Mouse (Mus musculus): ENCODE measurements around the gene Zdhhc7. TPM values are rescaled to one million over a fixed set of nuclear protein-coding genes. Genes with fewer than 3 reads are reported as not detected.

Zdhhc7 gene
- total and polyA plus RNA-seq, 2 experiments from 2014 or later: 35.2 to 86.8 TPM

DNA sequence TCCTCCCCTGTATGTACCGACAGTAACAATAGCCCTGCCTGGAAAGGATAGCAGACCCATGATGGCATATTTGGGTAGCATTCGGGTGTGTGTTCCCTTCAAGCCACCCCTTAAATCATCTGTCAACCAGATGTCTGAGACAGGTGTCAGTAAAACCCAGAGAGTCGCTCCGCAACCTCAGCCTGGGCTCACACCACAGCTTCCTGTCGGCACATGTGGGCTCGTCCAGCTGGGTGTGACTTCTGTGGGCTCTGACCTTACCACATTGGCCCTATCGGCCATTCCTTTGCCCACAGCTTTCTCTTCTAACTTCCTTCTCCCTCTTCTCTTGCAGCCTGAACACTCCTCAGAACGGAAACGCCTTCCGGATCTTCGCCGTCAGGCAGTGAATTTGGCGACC lies 51.3 kb downstream of the Zdhhc7 start:
- no peak overlapping the region for H3K4me2 ChIP-seq (ENCODE audit: low read depth, low read length)
- H3K27ac ChIP-seq (ENCODE audit: low read depth): no peak overlapping the region
- peaks cover 24% of the 10 kb centered on the region for H3K4me1 ChIP-seq (ENCODE audit: control insufficient read depth, insufficient read depth)
- WGBS: 83% methylated on average over 13 of the region's 13 CpGs
- no peak overlapping the region for H3K9ac ChIP-seq (replicated peaks; ENCODE audit: low read depth, low read length)
- TF ChIP-seq CTCF (IDR thresholded peaks at IDR 0.05; ENCODE audit: low read depth) (no peak), EP300 (IDR thresholded peaks at IDR 0.05; ENCODE audit: low read depth) (no peak)
- DNase-seq (ENCODE audit: low spot score) (no peak), ATAC-seq (ENCODE audit: insufficient read depth, low read depth) (no peak)
- H3K4me3 ChIP-seq (ENCODE audit: low read depth, low read length): no peak overlapping the region
- no peaks in the 10 kb centered on the region for H3K27me3 ChIP-seq (ENCODE audit: control insufficient read depth, insufficient read depth, low read length)
- no peaks in the 10 kb centered on the region for H3K9me3 ChIP-seq (replicated peaks; ENCODE audit: control insufficient read depth, low read length)
- no peaks in the 10 kb centered on the region for H3K36me3 ChIP-seq (replicated peaks; ENCODE audit: control insufficient read depth, insufficient read depth, low read length)

DNA sequence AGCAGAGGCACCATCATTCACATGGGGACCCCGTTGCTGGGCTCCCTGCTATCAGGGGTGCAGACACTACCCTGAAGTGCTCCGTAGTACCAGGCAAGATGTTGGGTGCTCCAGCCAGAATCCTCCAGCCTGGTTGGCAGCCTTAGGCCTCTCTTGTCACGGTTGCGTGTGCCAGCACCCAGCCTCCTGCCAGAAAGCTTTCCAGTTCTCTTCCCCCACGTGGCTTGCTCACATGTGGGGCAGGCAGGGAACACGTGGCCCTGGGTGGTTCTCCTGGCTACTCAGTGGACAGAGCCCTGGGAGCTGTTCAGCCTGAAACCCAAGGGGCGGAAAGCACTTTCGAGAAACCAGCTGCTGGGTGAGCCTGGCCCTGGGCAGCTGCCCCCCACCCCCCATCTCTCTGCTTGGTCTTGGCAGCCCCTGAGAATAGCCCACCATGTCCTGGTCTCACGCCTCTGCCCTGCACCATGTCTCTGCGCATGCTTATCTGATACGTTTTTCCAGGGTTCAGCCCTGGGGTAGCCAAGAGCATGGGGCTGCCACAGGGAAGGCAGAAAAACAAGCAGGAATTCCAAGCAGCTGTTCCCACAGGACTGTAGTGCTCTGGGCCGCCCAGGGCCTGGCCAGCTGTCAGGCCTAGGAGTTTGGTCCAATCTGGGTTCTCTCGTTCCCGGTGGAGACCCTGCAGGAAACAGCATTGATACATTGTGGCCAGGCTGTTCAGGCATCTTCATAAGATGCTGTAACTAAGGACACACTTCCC lies 54.8 kb downstream of the Zdhhc7 start:
- peak; percentile 89 for ATAC-seq (ENCODE audit: insufficient read depth, low read depth)
- Histone ChIP-seq H3K27me3 (ENCODE audit: control insufficient read depth, insufficient read depth, low read length) (peaks cover 5% of the 10 kb centered on the region; the same call in 1 of the 2 replicates), H3K4me3 (ENCODE audit: low read depth, low read length) (no peak overlapping the region), H3K4me1 (ENCODE audit: control insufficient read depth, insufficient read depth) (peaks cover 24% of the 10 kb centered on the region), H3K27ac (ENCODE audit: low read depth) (peak overlapping the region; percentile 60), H3K9ac (replicated peaks; ENCODE audit: low read depth, low read length) (no peak overlapping the region), H3K9me3 (replicated peaks; ENCODE audit: control insufficient read depth, low read length) (no peaks in the 10 kb centered on the region), H3K4me2 (ENCODE audit: low read depth, low read length) (no peak overlapping the region), H3K36me3 (replicated peaks; ENCODE audit: control insufficient read depth, insufficient read depth, low read length) (no peaks in the 10 kb centered on the region)
- TF ChIP-seq EP300 (IDR thresholded peaks at IDR 0.05; ENCODE audit: low read depth) (peak; percentile 77; the same call in 1 of the 2 replicates), CTCF (IDR thresholded peaks at IDR 0.05; ENCODE audit: low read depth) (no peak)
- WGBS: 21% methylated on average over 14 of the region's 14 CpGs
- DNase-seq (ENCODE audit: low spot score): peak; percentile 81

DNA sequence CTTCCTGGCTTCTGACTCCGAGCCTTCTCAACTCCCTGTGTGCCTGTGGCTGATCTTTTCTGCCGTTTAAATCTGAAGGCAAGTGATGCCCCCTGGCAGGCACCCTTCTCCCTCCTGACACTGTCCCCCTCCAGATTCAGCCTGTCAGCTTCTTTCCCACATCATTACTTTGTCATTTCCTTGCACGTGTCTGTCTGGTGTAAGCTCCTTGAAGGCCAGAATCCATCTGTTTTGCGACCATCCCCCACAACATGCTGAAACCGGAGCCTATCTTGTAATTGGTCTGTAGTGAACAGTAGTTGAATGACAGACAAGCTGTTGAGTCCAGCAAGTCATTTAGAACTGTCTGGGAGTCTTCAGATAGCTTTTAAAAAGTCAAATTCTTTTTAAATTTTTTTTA lies 55.8 kb downstream of the Zdhhc7 start:
- 62% methylated on average over 5 of the region's 5 CpGs for WGBS
- Histone ChIP-seq H3K36me3 (replicated peaks; ENCODE audit: control insufficient read depth, insufficient read depth, low read length) (no peaks in the 10 kb centered on the region), H3K27ac (ENCODE audit: low read depth) (no peak overlapping the region), H3K9ac (replicated peaks; ENCODE audit: low read depth, low read length) (no peak overlapping the region), H3K9me3 (replicated peaks; ENCODE audit: control insufficient read depth, low read length) (no peaks in the 10 kb centered on the region), H3K4me3 (ENCODE audit: low read depth, low read length) (no peak overlapping the region), H3K27me3 (ENCODE audit: control insufficient read depth, insufficient read depth, low read length) (peaks cover 5% of the 10 kb centered on the region; the same call in 1 of the 2 replicates), H3K4me1 (ENCODE audit: control insufficient read depth, insufficient read depth) (peaks cover 26% of the 10 kb centered on the region), H3K4me2 (ENCODE audit: low read depth, low read length) (no peak overlapping the region)
- DNase-seq (ENCODE audit: low spot score) (no peak), ATAC-seq (ENCODE audit: insufficient read depth, low read depth) (no peak)
- TF ChIP-seq CTCF (IDR thresholded peaks at IDR 0.05; ENCODE audit: low read depth) (no peak), EP300 (IDR thresholded peaks at IDR 0.05; ENCODE audit: low read depth) (no peak)

DNA sequence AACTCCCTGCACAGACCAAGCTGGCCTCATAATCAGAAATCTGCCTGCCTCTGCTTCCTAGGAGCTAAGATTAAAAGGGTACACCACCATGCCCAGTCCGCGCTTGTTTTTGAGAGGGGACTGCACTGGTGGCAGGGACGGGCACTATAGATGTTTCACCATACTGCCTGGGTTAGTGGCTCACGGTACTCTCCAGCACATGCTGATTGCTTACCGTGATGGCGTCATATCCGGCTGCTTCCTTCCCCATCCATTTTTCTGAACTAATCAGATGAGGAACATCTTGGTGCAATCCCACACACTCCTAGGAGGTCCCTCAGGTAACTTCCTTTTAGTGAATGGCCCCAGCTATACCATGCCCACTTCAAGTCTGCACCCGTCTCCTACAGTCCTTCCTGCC lies 56.4 kb downstream of the Zdhhc7 start:
- Histone ChIP-seq H3K4me1 (ENCODE audit: control insufficient read depth, insufficient read depth) (peaks cover 22% of the 10 kb centered on the region), H3K27ac (ENCODE audit: low read depth) (no peak overlapping the region), H3K4me2 (ENCODE audit: low read depth, low read length) (no peak overlapping the region), H3K4me3 (ENCODE audit: low read depth, low read length) (no peak overlapping the region), H3K9me3 (replicated peaks; ENCODE audit: control insufficient read depth, low read length) (no peaks in the 10 kb centered on the region), H3K27me3 (ENCODE audit: control insufficient read depth, insufficient read depth, low read length) (peaks cover 5% of the 10 kb centered on the region; the same call in 1 of the 2 replicates), H3K36me3 (replicated peaks; ENCODE audit: control insufficient read depth, insufficient read depth, low read length) (no peaks in the 10 kb centered on the region), H3K9ac (replicated peaks; ENCODE audit: low read depth, low read length) (no peak overlapping the region)
- TF ChIP-seq CTCF (IDR thresholded peaks at IDR 0.05; ENCODE audit: low read depth) (no peak), EP300 (IDR thresholded peaks at IDR 0.05; ENCODE audit: low read depth) (no peak)
- no peak for ATAC-seq (ENCODE audit: insufficient read depth, low read depth)
- 93% methylated on average over 8 of the region's 8 CpGs for WGBS
- no peak for DNase-seq (ENCODE audit: low spot score)

DNA sequence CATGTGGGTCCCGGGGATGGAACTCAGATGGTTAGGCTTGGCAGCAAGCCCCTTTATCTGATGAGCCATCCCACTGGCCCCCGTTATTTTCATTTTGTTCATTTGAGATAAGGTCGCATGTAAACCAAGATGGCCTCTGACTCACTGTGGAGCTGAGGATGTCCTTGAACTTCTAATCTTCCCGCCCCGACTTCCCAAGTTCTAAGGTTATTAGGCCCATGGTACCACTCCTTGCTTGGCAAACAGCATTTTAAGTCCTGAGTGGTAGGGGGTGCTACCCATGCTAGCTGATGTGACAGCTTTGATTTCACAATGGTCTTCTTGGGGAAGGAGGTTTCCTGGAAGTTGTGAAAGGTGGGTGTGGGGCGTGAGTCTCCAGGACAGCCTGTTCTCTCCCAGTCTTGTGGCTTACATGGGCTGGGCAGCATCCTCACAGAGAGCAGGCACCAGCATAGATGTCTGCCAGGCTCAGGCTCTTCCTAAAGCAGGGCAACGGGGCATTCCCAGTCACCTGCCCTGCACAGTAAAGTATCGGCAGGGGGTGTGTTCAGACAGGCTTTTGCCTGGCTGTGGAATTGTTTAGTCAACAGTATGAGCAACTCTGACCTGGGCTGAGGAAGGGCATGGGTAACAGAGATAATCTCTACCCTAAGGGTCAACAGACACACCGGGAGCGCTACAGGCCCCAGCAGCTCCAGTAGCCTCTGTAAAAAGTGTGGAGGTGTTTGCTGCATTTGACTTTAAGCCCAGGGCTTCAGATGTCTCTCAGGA lies 58.6 kb downstream of the Zdhhc7 start:
- H3K4me1 ChIP-seq (ENCODE audit: control insufficient read depth, insufficient read depth): peaks cover 23% of the 10 kb centered on the region
- WGBS: 80% methylated on average over 10 of the region's 10 CpGs
- H3K27me3 ChIP-seq (ENCODE audit: control insufficient read depth, insufficient read depth, low read length): peaks cover 11% of the 10 kb centered on the region
- ATAC-seq (ENCODE audit: insufficient read depth, low read depth) (no peak), DNase-seq (ENCODE audit: low spot score) (no peak)
- no peaks in the 10 kb centered on the region for H3K36me3 ChIP-seq (replicated peaks; ENCODE audit: control insufficient read depth, insufficient read depth, low read length)
- no peaks in the 10 kb centered on the region for H3K9me3 ChIP-seq (replicated peaks; ENCODE audit: control insufficient read depth, low read length)
- H3K4me3 ChIP-seq (ENCODE audit: low read depth, low read length): no peak overlapping the region
- no peak overlapping the region for H3K9ac ChIP-seq (replicated peaks; ENCODE audit: low read depth, low read length)
- H3K27ac ChIP-seq (ENCODE audit: low read depth): no peak overlapping the region
- no peak overlapping the region for H3K4me2 ChIP-seq (ENCODE audit: low read depth, low read length)
- no peak for TF ChIP-seq EP300 (IDR thresholded peaks at IDR 0.05; ENCODE audit: low read depth)
- TF ChIP-seq CTCF (IDR thresholded peaks at IDR 0.05; ENCODE audit: low read depth): no peak

Measured in heart, postnatal 0 days (tissue).